Mouse (Mus musculus) liver, embryonic 11.5 days (tissue): ENCODE data around the gene Adora1. TPM values are rescaled to one million over a fixed set of nuclear protein-coding genes. Genes with fewer than 3 reads are reported as not detected.

Experiments
- ATAC-seq: fragments of 200-750 bp; cut with Nextera tagmentation; replicated peaks from 2 replicates; pipeline ENCODE4 v1.8.0; 2017; ENCODE audit warnings: moderate number of reproducible peaks, mild to moderate bottlenecking, moderate TSS enrichment, moderate library complexity; ENCODE audit not compliant: low FRiP score
- DNase-seq: peaks from one replicate; pipeline ENCODE4 v3.0.0-alpha.2; 2017; ENCODE audit warnings: low spot score
- H3K27ac ChIP-seq: fragments of 300-500 bp; sonication (generic); 2 replicates; pipeline ENCODE4 v1.5.1; 2014; ENCODE audit warnings: mild to moderate bottlenecking, low read depth, low read length, control low read depth
- H3K27me3 ChIP-seq: fragments of 300-500 bp; sonication (generic); replicated peaks from 2 replicates; pipeline ENCODE4 v1.6.1; 2014; ENCODE audit warnings: low read length, mixed read lengths; ENCODE audit not compliant: control insufficient read depth, insufficient read depth
- H3K36me3 ChIP-seq: fragments of 300-500 bp; sonication (generic); 2 replicates; pipeline ENCODE4 v1.6.1; 2014; ENCODE audit warnings: mild to moderate bottlenecking, low read length, moderate library complexity, mixed read lengths; ENCODE audit not compliant: control insufficient read depth, insufficient read depth
- H3K4me1 ChIP-seq: fragments of 300-500 bp; sonication (generic); replicated peaks from 2 replicates; pipeline ENCODE4 v1.6.1; 2014; ENCODE audit warnings: low read length, mixed read lengths; ENCODE audit not compliant: control insufficient read depth, insufficient read depth
- H3K4me2 ChIP-seq: fragments of 300-500 bp; sonication (generic); 2 replicates; pipeline ENCODE4 v1.6.1; 2014; ENCODE audit warnings: mild to moderate bottlenecking, control low read depth, moderate library complexity
- H3K4me3 ChIP-seq: fragments of 300-500 bp; sonication (generic); 2 replicates; pipeline ENCODE4 v1.5.1; 2014; ENCODE audit warnings: low read depth, low read length, control low read depth
- H3K9ac ChIP-seq: fragments of 300-500 bp; sonication (generic); 2 replicates; pipeline ENCODE4 v1.6.1; 2014; ENCODE audit warnings: low read depth, low read length, control low read depth
- H3K9me3 ChIP-seq: fragments of 300-500 bp; sonication (generic); 2 replicates; pipeline ENCODE4 v1.6.1; 2016; ENCODE audit warnings: low read length, inconsistent platforms, mixed read lengths; ENCODE audit not compliant: control insufficient read depth
- WGBS: fragments of 180-500 bp; shearing (Covaris S2); extraction: QIAGEN DNeasy Blood & Tissue Kit; methylation state at CpG from one replicate; pipeline ENCODE4 v1.1.7; 2014; 5-methylcytosine and 5-hydroxymethylcytosine counted together
- polyA plus RNA-seq: library from polyadenylated mRNA; unstranded; fragments of >200 nt; fragmentation: Nextera tagmentation; extraction: Ambion mirVana; gene quantifications from 2 replicates; pipeline ENCODE4 v1.2.1, GENCODE M21; 2014

Gene Adora1
- polyA plus RNA-seq, 1 experiment from 2014 or later, result 0.29 TPM

GRCm38 (mm10) chr1:134205296-134206018 is 29.8 kb downstream of the Adora1 start:
- H3K36me3 ChIP-seq, result no peaks in the 10 kb centered on the region
- no peak for DNase-seq
- H3K4me1 ChIP-seq, result peaks cover 18% of the 10 kb centered on the region
- H3K9ac ChIP-seq, result no peak overlapping the region
- peak overlapping the region; percentile 39; the same call in 1 of the 2 replicates for H3K27ac ChIP-seq
- ATAC-seq, result peak; percentile 77
- 20% methylated on average over 9 of the region's 9 CpGs for WGBS
- peaks cover 4% of the 10 kb centered on the region; the same call in 1 of the 2 replicates for H3K9me3 ChIP-seq
- H3K4me2 ChIP-seq, result peak overlapping the region; percentile 37
- no peaks in the 10 kb centered on the region; the same call in 1 of the 2 replicates for H3K27me3 ChIP-seq
- H3K4me3 ChIP-seq, result no peak overlapping the region

GRCm38 (mm10) chr1:134204230-134204629 is 31.0 kb downstream of the Adora1 start:
- peaks cover 18% of the 10 kb centered on the region for H3K4me1 ChIP-seq
- H3K4me3 ChIP-seq, result no peak overlapping the region
- peaks cover 4% of the 10 kb centered on the region; the same call in 1 of the 2 replicates for H3K27me3 ChIP-seq
- no peak for DNase-seq
- H3K27ac ChIP-seq, result no peak overlapping the region
- no peak for ATAC-seq
- H3K36me3 ChIP-seq, result no peaks in the 10 kb centered on the region
- 90% methylated on average over 13 of the region's 13 CpGs for WGBS
- no peak overlapping the region for H3K9ac ChIP-seq
- no peak overlapping the region for H3K4me2 ChIP-seq
- peaks cover 4% of the 10 kb centered on the region; the same call in 1 of the 2 replicates for H3K9me3 ChIP-seq

GRCm38 (mm10) chr1:134201751-134202420 is 33.3 kb downstream of the Adora1 start:
- whole genome bisulfite sequencing, result 48% methylated on average over 3 of the region's 3 CpGs
- H3K36me3 ChIP-seq, result no peaks in the 10 kb centered on the region
- H3K4me3 ChIP-seq, result no peak overlapping the region
- H3K27me3 ChIP-seq, result peaks cover 4% of the 10 kb centered on the region; the same call in 1 of the 2 replicates
- no peak for ATAC-seq
- H3K9ac ChIP-seq, result no peak overlapping the region
- DNase-seq, result no peak
- no peak overlapping the region for H3K27ac ChIP-seq
- no peaks in the 10 kb centered on the region for H3K9me3 ChIP-seq
- no peak overlapping the region for H3K4me2 ChIP-seq
- peaks cover 18% of the 10 kb centered on the region for H3K4me1 ChIP-seq

GRCm38 (mm10) chr1:134200998-134201686 is 34.1 kb downstream of the Adora1 start:
- Histone ChIP-seq H3K27ac (no peak overlapping the region), H3K9me3 (no peaks in the 10 kb centered on the region), H3K4me1 (peaks cover 14% of the 10 kb centered on the region), H3K9ac (no peak overlapping the region), H3K27me3 (peaks cover 4% of the 10 kb centered on the region; the same call in 1 of the 2 replicates), H3K4me2 (no peak overlapping the region), H3K36me3 (no peaks in the 10 kb centered on the region), H3K4me3 (no peak overlapping the region)
- 78% methylated on average over 6 of the region's 6 CpGs for WGBS
- no peak for ATAC-seq
- DNase-seq, result no peak

- H3K27ac ChIP-seq, result no peak overlapping the region
- 46% methylated on average over 2 of the region's 2 CpGs for WGBS
- no peak overlapping the region for H3K9ac ChIP-seq
- no peak for ATAC-seq
- H3K27me3 ChIP-seq, result peaks cover 4% of the 10 kb centered on the region; the same call in 1 of the 2 replicates
- no peak overlapping the region for H3K4me2 ChIP-seq
- no peak for DNase-seq
- peaks cover 14% of the 10 kb centered on the region for H3K4me1 ChIP-seq
- H3K9me3 ChIP-seq, result no peaks in the 10 kb centered on the region
- H3K4me3 ChIP-seq, result no peak overlapping the region
- H3K36me3 ChIP-seq, result no peaks in the 10 kb centered on the region
Measured at GRCm38 (mm10) chr1:134200481-134200880, 34.8 kb downstream of the Adora1 start.

GRCm38 (mm10) chr1:134198197-134198995 is 36.8 kb downstream of the Adora1 start:
- Histone ChIP-seq H3K27me3 (peaks cover 6% of the 10 kb centered on the region; the same call in 1 of the 2 replicates), H3K9me3 (no peaks in the 10 kb centered on the region), H3K4me2 (no peak overlapping the region), H3K4me1 (peaks cover 13% of the 10 kb centered on the region), H3K36me3 (no peaks in the 10 kb centered on the region), H3K4me3 (no peak overlapping the region), H3K27ac (no peak overlapping the region), H3K9ac (no peak overlapping the region)
- DNase-seq (no peak), ATAC-seq (no peak)
- 83% methylated on average over 12 of the region's 12 CpGs for WGBS

- H3K9ac ChIP-seq, result no peak overlapping the region
- H3K27me3 ChIP-seq, result peaks cover 6% of the 10 kb centered on the region; the same call in 1 of the 2 replicates
- H3K4me3 ChIP-seq, result no peak overlapping the region
- H3K4me1 ChIP-seq, result peaks cover 13% of the 10 kb centered on the region
- 83% methylated on average over 15 of the region's 15 CpGs for WGBS
- no peaks in the 10 kb centered on the region for H3K36me3 ChIP-seq
- no peaks in the 10 kb centered on the region for H3K9me3 ChIP-seq
- ATAC-seq (no peak), DNase-seq (no peak)
- no peak overlapping the region for H3K27ac ChIP-seq
- H3K4me2 ChIP-seq, result no peak overlapping the region
Measured at GRCm38 (mm10) chr1:134197325-134197982, 37.8 kb downstream of the Adora1 start.
